Mouse (Mus musculus): ENCODE measurements around the gene Galnt17. TPM values are rescaled to one million over a fixed set of nuclear protein-coding genes. Genes with fewer than 3 reads are reported as not detected.

Gene Galnt17
- total RNA-seq, 2 experiments from 2014 or later, result 3.3 to 9.2 TPM

DNA sequence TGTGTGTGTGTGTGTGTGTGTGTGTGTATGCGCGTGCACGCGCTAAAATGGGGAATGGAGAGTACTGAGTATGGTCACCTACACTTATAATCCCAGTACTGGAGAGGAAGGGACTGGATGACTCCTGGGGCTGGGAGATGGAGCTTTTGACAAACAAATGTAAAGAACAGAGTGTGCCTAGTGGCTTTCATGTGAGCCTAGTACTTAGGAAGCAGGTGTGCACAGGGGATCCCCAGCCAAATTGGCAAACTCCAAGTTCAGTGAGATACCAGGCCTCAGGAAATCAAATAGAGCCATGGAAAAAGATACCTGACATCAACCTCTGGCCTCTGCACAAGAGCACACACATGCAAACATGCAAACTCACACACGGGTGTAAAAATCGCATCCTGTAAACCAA lies 61.7 kb downstream of the Galnt17 start:
- no peak for DNase-seq (ENCODE audit: low spot score)

DNA sequence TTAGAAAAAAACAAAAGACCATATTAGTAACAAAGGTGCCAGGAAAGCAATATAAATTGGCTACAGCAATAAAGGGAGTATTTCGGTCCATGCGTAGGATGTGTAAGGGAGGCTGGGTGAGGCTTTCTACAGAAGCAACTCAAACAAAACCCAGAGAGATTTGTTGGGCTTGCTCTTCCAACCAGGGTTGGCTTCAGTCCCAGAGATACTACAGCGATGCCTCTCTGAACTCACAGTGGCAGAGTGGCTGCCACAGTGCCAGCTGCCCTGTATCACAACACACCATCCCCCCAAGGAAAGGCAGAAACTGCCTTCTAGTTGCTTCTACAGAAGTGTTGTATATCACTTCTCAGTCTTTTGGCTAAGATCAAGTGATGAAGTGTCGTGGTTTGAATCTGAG lies 66.6 kb downstream of the Galnt17 start:
- no peak for DNase-seq (ENCODE audit: low spot score)

DNA sequence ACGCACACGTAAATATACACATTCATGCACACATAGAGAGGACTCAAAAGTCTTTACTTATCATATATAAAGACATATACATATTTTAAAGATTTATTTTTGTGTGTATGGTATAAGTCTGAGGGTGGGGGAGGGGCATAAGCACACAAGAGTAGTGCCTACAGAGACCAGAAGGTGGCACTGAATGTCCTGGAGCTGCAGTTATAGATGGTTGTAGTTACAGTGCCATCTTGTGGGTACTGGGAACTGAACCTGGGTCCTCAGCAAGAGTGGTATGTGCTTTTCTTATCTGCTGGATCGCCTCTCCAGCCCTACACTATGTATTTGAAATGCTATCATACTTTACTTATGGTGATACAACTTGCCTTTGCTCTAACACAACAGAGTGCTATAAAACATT lies 68.5 kb downstream of the Galnt17 start:
- no peak for DNase-seq (ENCODE audit: low spot score)

DNA sequence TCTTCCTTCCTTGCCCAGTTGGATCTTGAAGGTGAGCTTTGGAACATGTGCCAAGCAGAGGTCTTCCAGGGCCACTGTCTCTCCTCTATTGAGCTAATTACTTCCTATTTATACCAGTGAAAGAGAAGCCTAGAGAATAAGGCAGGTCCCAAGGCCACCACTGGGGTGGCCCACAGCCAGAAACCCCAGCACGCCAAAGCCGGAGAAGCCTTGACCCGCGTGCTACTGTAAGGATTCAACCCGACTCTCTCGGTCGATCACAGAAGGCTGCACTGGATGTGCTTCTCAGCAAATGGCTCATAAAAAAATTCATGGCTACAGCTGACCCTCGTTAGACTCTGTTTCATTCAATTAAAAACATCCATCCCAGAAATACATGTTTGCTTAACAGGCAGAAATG lies 71.4 kb downstream of the Galnt17 start:
- DNase-seq (ENCODE audit: low spot score), result no peak

DNA sequence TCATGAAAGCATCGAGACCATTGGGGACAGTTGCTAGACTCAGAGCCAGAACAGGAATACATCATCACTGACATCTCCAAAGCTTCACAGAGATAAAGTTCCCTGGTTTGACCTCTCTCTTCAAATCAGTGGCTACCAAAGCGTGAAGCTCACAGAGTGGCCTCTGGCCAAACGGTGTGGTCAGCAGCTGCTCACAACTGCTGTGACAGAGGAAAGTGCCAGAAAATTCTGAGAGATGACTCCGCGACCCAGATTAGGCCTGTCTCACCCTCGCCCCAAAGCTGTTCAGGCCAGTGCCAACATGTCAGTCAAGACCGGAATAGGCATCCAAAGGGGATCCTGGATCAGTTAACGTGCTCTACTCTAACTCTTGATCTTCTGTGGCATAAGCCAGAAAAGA lies 74.5 kb downstream of the Galnt17 start:
- peak; percentile 83 for DNase-seq (ENCODE audit: low spot score)

DNA sequence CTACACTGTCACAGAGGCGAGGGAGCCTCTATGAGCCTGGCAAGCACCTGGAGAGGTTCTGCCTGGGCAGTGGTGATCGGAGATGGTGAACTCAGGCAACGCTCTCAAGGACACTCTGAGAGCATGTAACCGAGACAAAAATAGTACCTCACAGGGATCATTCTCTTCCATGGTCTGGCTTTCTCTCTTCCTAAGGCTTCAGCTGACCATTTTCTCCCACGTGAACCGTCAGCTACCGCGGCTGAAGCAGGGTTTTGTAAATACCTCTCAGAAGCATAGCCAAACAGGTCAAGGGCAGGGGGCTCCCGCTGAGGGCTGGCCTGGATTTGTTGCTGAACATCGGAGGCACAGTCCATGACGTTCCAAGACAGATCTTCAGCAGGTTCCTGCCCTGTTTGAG lies 77.2 kb downstream of the Galnt17 start:
- DNase-seq (ENCODE audit: low spot score), result peak; percentile 59

DNA sequence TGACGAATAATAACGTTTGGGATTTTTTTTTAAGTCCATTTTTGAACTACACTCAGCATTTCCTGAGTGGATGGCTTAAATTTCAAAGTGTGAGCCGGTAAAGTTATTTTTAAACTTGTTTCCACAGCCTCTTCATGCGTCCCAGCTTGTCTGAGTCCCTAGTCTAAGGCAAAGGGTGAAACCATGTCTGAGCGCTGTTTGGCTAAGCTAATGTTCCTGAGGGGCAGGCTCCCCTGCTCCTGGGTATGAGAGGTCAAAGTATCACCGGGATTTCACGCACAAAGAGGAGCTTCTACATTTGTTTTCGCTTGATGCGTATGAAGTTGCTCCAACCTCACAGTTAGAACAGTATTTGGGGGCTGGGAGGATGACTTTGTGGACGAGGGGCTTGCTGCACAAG lies 78.6 kb downstream of the Galnt17 start:
- peak; percentile 37 for DNase-seq (ENCODE audit: low spot score)

DNA sequence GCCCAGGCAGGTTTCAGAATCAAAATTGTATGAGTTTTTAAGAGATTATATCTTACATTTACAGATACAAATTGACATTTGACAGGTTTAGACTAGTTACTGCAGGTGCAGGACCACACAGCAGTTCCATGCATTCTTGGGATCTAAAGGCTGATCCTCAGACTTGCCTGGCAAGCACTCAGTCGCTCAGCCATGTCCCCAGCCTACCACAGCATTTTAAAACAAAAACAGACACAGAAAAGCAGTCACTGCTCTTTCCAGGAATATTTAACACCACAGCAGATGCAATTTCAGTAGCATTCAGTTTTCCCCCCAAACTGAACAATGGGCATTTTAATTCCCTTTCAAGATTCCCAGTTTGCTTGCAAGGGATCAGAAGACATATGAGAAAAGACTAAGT lies 84.9 kb downstream of the Galnt17 start:
- no peak for DNase-seq (ENCODE audit: low spot score)

DNA sequence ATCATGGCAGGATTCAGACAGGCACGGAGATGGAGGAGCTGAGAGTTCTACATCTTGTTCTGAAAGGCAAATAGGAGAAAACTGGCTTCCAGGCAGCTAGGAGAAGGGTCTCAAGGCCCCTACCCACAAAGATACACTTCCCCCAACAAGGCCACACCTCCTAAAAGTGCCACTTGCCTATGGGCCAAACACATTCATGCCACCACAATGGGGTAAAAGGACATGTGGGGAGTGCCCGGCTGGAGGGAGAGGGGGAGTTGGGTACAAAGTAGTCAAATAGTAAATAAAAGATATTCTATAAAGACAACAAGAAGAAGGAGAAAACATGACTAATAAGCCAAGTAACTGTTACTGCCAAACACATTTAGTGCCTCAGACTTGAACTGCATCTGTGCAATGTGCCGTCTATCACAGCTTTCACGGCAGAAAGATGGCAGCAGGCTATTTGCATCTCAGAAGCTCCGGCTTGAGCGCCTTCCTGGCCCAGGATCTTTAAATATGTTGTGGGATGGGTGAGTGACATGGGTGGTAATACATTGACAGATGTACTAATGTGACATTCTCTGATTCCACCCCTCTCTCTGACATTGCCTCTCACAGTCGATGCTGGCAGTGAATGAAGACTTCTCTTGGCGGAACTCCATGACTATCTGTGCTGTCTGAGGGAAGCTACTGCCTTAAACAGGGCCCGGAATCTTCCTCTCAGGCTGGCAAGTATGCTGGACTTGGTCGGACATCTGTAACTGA lies 85.6 kb downstream of the Galnt17 start:
- peak; percentile 40 for DNase-seq (ENCODE audit: low spot score)

DNA sequence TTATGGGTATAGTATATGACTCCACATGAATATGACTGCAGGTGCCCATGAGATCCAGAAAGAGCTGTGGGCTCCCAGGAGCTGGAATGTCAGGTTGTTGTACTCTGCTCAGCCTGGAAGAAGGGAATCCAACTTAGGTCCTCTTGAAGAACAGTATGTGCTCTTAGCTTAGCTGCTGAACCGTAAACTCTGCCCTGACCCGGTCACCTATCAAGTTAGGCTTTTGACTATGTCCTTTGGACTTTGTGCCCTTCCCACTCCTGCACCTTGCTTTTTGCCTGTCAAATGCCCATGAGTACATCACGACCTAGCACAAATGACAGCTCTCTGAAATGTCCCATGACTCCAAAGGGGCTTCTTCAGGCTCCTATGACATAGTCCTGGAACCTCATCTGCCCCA lies 90.1 kb downstream of the Galnt17 start:
- no peak for DNase-seq (ENCODE audit: low spot score)

DNA sequence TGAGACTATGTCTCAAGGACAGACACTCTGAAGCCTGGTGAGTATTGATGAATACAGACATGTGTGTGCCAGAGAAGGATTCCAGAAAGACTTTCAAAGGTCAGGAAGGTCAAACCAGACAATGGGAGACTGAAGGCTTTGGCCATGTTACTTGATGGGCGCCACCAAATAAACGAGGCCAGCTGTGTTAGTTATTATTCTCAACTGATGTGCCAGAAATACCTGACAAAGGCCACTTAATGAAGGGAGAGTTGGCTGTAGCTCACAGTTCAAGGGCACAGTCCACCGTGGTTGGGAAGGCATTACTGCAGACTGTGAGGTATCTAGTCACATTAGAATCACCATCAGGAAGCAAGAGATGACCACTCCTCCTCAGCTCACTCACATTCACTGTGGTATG lies 96.7 kb downstream of the Galnt17 start:
- DNase-seq (ENCODE audit: low spot score), result no peak

DNA sequence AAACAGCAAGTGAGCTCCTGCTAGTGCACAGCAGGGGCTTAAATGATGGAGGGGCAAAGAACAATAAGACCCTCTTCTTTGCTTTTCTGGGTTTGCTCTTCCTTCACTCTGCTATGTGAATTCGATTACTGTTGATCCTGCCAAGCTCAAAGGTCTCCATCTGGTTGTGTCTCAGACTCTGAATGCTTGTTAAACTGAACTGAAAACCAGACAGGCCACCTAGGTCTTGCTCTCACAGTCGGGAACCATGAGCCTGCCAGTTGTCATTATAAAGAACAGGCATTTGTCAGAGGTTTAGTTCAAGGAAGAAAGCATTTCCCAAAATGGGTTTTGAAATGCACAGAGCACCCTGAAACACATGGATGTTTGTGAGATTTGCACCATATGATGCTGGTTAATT lies 107.2 kb downstream of the Galnt17 start:
- no peak for DNase-seq (ENCODE audit: low spot score)

DNA sequence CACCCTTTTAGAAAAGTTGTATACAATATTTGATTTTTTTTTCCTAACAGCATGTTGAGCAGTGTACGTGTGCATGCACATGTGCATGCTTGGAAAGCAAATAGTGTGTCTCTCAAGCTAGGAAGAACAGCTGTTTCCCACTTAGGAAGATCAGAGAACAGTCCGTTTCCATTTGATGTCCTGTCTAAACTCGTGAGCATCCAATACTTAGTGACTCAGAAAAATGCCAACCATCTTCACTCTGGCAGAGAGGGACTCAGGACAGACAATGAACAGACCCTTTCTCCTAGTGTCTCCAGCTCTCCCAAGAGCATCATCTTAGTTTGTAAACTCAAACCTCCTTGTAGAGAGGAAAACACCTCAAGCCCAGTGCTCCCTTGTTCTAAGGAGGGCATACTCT lies 116.0 kb downstream of the Galnt17 start:
- DNase-seq (ENCODE audit: low spot score), result no peak

DNA sequence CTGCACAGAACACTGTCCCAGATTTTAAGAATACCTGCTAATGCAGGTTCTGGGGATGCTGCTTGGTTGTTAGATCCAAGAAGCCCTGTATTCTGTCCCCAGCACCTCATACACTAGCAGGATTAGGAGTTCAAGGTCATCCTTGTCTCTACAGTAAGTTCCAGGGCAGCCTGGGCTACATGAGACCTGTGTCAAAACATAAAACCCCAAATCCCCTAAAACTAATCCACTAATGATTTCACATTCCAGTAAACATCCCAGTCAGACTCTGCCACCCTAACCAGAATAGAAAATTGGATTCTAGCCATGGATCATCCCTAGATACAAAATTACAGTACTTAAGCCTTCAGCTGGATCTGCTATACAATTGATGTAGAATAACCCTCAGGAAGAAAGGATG lies 123.7 kb downstream of the Galnt17 start:
- DNase-seq (ENCODE audit: low spot score), result no peak

DNA sequence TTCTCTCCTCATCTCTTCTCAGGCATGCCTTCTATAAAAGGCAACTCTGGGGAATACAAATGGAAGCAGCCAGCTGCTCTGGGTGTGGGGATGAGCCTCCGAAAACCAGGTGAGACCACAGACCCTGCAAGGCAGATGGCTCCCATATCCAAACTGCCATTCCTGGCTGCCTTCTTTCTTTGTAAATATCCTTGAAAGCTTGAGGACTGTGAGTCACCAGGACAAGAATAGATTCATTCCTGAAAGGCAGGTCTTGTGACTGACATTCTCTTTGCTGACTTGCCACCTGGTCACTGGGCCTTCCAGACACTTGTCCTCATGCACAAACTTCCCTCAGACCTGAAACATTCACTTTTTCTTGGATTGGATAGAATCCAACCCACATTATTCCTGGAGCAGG lies 127.1 kb downstream of the Galnt17 start:
- peak; percentile 24 for DNase-seq (ENCODE audit: low spot score)

DNA sequence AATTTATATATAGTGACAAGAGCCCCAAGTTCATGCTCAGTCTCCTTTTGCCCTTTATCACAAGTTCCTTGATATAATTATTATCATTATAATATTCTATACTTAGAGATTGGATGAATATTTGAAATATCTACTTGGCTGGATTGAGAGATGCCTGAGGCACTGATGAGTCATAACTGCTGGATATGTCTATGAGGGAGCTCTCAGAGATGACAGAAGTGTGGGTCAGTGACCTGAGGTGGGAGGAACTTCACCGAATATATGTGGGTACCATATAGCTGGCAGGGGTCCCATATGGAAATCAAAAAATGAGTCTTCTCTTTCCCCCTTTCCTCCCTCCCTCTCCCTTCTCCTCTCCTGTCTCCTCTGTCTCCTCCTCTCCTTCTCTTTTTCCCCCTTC lies 127.5 kb downstream of the Galnt17 start:
- DNase-seq (ENCODE audit: low spot score), result no peak

DNA sequence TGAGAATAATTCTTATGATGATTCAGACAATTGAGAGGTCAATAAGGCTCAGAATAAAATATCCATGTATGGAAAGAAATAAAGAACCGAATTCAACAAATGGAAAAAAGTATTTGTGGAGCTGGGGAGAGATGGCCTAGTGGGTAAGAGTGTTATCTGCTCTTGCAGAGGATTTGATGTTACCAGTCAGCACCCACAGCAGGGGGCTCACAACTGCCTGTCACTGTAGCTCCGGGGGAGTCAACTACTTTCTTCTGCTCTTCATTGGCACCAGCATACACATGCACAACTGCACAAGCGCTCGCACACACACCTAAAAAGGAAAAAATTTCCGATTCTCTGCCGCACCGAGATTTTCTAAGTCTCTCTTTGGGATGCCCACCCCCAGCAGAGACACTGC lies 130.4 kb downstream of the Galnt17 start:
- DNase-seq (ENCODE audit: low spot score), result no peak

DNA sequence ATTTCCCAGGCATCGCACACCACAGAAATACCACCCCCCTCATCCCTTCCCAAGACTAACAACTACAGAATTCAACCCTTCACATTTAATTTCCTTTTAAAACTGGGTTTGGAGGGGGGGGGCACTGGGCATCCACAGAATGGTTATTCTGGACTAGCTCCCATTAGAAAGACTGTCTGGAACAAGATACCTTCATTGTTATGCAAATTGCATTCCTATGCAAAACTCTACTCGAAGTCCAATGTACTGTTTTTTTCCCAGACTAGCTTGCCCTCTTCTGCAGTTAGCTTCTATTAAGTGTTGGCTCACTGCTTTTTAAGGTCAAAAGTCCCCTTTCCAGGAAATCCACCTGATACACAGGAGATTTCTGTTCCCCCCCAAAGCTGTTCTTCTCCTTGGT lies 131.1 kb downstream of the Galnt17 start:
- no peak for DNase-seq (ENCODE audit: low spot score)

DNA sequence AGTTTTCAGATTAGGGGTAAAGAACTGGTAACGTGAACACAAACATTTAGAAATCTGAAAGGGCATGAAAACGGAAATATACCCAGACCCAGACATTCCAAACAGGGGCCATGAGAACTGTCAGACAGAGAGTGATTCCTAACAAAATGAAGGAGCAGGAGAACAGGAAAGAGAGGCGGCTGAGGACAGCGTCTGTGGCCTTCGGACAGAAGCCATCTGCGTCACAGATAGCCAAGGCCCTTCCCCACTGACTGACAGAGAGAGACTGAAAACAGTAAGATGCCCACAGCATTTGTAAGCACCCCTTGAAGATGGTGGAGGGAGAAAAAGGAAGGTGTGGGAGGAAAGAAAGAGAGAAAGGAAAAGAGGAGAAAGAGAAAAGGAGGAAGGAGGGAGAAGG lies 139.1 kb downstream of the Galnt17 start:
- DNase-seq (ENCODE audit: low spot score), result no peak

DNA sequence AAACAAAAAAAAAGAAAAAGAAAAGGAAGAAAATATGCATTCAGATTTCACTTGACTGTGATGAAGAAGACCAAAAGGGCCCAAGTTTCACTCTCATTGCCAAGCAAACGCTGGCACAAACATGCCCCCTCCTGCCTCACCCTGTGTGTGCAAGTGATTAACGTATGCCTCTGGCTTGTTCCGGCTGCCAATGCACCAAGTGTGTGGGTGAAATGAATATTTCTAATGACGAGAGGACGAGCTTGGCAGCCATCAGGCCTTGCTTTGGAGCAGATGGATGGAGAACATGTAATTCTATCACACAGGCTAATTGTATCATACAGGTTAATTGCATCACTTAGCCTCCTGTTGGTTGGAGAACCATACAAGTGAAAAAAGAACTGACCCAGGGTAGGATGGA lies 140.9 kb downstream of the Galnt17 start:
- peak; percentile 29 for DNase-seq (ENCODE audit: low spot score)

DNA sequence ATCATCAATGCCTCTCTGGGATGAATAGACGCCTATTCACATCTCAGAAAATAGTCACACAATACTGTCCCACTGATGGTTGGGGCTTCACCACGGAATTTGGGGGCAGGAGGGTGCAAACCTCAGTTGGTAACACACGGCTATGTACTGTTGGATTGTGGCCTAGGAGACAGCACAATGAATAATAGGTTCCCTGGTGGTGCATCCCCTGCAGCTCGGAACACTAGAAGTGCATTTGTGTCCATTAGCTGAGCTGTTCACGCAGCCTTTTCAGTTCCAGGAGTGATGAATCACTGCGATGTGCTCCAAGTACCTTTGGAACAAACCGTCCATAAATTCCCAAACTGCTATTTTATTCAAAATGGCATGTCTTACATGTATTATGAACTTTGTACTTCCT lies 142.6 kb downstream of the Galnt17 start:
- DNase-seq (ENCODE audit: low spot score), result peak; percentile 16

DNA sequence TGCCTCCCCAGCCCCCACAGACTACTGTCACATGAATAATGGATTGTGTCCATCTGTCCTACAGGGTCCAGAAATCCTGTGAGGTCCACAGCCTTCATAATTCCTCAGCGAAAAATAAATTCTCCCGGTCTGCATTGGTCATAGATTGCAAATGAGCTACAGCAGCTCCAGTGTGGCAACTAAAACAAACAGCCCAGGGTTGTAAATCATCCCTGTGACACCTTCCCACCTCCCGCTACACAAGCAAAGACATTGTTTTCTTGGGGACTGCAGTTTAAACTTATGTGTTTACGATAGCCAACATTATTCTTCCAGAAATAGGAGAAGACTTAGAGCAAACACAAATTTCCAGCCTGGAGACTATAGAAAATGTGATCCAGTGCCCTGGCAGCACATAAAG lies 150.4 kb downstream of the Galnt17 start:
- DNase-seq (ENCODE audit: low spot score), result no peak

DNA sequence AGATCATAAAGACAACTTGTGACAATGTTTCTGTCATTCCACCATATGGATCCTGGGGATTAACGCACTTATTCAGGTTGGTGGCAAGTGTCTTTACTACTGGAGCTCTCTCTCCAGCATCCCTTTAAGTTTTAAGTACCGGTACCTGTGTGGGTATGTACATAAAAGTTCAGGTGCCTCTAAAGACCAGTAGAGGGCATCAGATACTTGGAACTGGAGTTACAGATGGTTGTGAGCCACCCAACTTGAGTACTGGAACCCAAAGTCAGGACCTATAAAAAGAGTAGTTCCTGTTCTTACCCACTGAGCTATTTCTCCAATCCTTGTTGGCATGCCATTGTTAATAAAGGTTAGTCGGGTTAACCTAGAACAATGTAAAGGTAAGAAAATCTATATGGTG lies 152.0 kb downstream of the Galnt17 start:
- no peak for DNase-seq (ENCODE audit: low spot score)

DNA sequence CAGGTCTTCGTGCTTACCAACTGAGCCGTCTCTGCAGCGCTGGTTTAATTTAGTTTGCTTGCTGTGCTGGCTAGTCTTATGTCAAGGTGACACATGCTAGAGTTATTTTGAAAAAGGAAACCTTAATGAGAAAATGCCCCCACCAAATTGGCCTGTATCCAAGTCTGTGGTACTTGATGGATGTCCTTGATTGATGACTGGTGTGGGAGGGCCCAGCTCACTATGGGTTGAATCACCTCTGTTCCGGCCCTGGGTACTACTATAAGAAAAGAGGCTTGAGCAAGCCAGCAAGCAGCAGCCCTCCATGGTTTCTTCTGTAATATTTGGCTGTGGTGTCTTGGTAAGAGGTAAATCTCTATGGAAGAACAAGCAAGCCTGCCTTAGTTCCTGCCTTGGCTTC lies 165.7 kb downstream of the Galnt17 start:
- no peak for DNase-seq (ENCODE audit: low spot score)
